Mouse (Mus musculus) heart, embryonic 16.5 days (tissue): ENCODE measurements around the gene Aaed1. TPM values are rescaled to one million over a fixed set of nuclear protein-coding genes. Genes with fewer than 3 reads are reported as not detected.

Experiments used
- ATAC-seq: fragments of 200-750 bp; cut with Nextera tagmentation; replicated peaks from 2 replicates; pipeline ENCODE4 v1.8.0; 2017; ENCODE audit warnings: moderate number of reproducible peaks; ENCODE audit not compliant: insufficient read depth, low FRiP score; ENCODE audit errors: extremely low read depth
- H3K27ac ChIP-seq: fragments of 300-500 bp; sonication (generic); 2 replicates; pipeline ENCODE4 v1.5.1; 2014; ENCODE audit warnings: mild to moderate bottlenecking, low read length, control low read depth, moderate library complexity
- H3K27me3 ChIP-seq: fragments of 300-500 bp; sonication (generic); 2 replicates; pipeline ENCODE4 v1.6.1; 2014; ENCODE audit warnings: low read length, mixed read lengths; ENCODE audit not compliant: control insufficient read depth, insufficient read depth
- H3K36me3 ChIP-seq: fragments of 300-500 bp; sonication (generic); 2 replicates; pipeline ENCODE4 v1.6.1; 2014; ENCODE audit not compliant: control insufficient read depth, insufficient read depth
- H3K4me1 ChIP-seq: fragments of 300-500 bp; sonication (generic); 2 replicates; pipeline ENCODE4 v1.6.1; 2014; ENCODE audit warnings: low read length, mixed read lengths; ENCODE audit not compliant: control insufficient read depth, insufficient read depth
- H3K4me2 ChIP-seq: fragments of 300-500 bp; sonication (generic); 2 replicates; pipeline ENCODE4 v1.6.1; 2014; ENCODE audit warnings: low read depth, mild to moderate bottlenecking, control low read depth, low read length
- H3K4me3 ChIP-seq: fragments of 300-500 bp; sonication (generic); 2 replicates; pipeline ENCODE4 v1.5.1; 2014; ENCODE audit warnings: mild to moderate bottlenecking, control low read depth, low read length
- H3K9ac ChIP-seq: fragments of 300-500 bp; sonication (generic); 2 replicates; pipeline ENCODE4 v1.6.1; 2014; ENCODE audit warnings: low read length, control low read depth
- H3K9me3 ChIP-seq: fragments of 300-500 bp; sonication (generic); replicated peaks from 2 replicates; pipeline ENCODE4 v1.6.1; 2016; ENCODE audit warnings: low read length; ENCODE audit not compliant: control insufficient read depth
- WGBS: fragments of 180-500 bp; shearing (Covaris S2); extraction: QIAGEN DNeasy Blood & Tissue Kit; methylation state at CpG from one replicate; pipeline ENCODE4 v1.1.7; 2014; 5-methylcytosine and 5-hydroxymethylcytosine counted together
- polyA plus RNA-seq: library from polyadenylated mRNA; unstranded; fragments of >200 nt; fragmentation: Nextera tagmentation; extraction: Ambion mirVana; gene quantifications from 2 replicates; pipeline ENCODE4 v1.2.1, GENCODE M21; 2015

Gene Aaed1
- polyA plus RNA-seq, 1 experiment from 2014 or later = 70.4 TPM

GRCm38 (mm10) chr13:64286321-64286720 is 26.2 kb downstream of the Aaed1 start:
- Histone ChIP-seq H3K9ac (no peak overlapping the region), H3K36me3 (peaks cover 9% of the 10 kb centered on the region), H3K27ac (no peak overlapping the region), H3K4me2 (no peak overlapping the region), H3K4me3 (no peak overlapping the region), H3K9me3 (peaks cover 4% of the 10 kb centered on the region), H3K4me1 (no peaks in the 10 kb centered on the region), H3K27me3 (no peaks in the 10 kb centered on the region)
- ATAC-seq = no peak
- 75% methylated on average over 4 of the region's 4 CpGs for WGBS

- no peaks in the 10 kb centered on the region for H3K4me1 ChIP-seq
- H3K36me3 ChIP-seq = peaks cover 8% of the 10 kb centered on the region; the same call in 1 of the 2 replicates
- no peaks in the 10 kb centered on the region for H3K27me3 ChIP-seq
- H3K27ac ChIP-seq = no peak overlapping the region
- H3K4me2 ChIP-seq = no peak overlapping the region
- no peak for ATAC-seq
- no peak overlapping the region for H3K9ac ChIP-seq
- WGBS = 94% methylated on average over 2 of the region's 2 CpGs
- H3K4me3 ChIP-seq = no peak overlapping the region
- peaks cover 4% of the 10 kb centered on the region for H3K9me3 ChIP-seq
Measured at GRCm38 (mm10) chr13:64284676-64285075, 27.8 kb downstream of the Aaed1 start.

GRCm38 (mm10) chr13:64280940-64281339 is 31.6 kb downstream of the Aaed1 start:
- Histone ChIP-seq H3K4me3 (no peak overlapping the region), H3K27me3 (no peaks in the 10 kb centered on the region), H3K36me3 (peaks cover 3% of the 10 kb centered on the region; the same call in 1 of the 2 replicates), H3K4me1 (no peaks in the 10 kb centered on the region), H3K4me2 (no peak overlapping the region), H3K9me3 (peaks cover 4% of the 10 kb centered on the region), H3K27ac (no peak overlapping the region), H3K9ac (no peak overlapping the region)
- WGBS = 77% methylated on average over 5 of the region's 5 CpGs
- no peak for ATAC-seq

- 25% methylated on average over 9 of the region's 9 CpGs for WGBS
- H3K9ac ChIP-seq = peak overlapping the region; percentile 63
- peak overlapping the region; percentile 72 for H3K4me3 ChIP-seq
- H3K27me3 ChIP-seq = no peaks in the 10 kb centered on the region
- H3K36me3 ChIP-seq = no peaks in the 10 kb centered on the region
- ATAC-seq = no peak
- peak overlapping the region; percentile 100 for H3K4me2 ChIP-seq
- no peaks in the 10 kb centered on the region for H3K9me3 ChIP-seq
- H3K4me1 ChIP-seq = peaks cover 7% of the 10 kb centered on the region; the same call in 1 of the 2 replicates
- no peak overlapping the region for H3K27ac ChIP-seq
Measured at GRCm38 (mm10) chr13:64275754-64276127, 36.8 kb downstream of the Aaed1 start.

- Histone ChIP-seq H3K36me3 (no peaks in the 10 kb centered on the region), H3K4me1 (peaks cover 7% of the 10 kb centered on the region; the same call in 1 of the 2 replicates), H3K27me3 (no peaks in the 10 kb centered on the region), H3K4me2 (peak within 1 kb of the TSS; percentile 100), H3K4me3 (peak within 1 kb of the TSS; percentile 72), H3K9ac (peak within 1 kb of the TSS; percentile 63), H3K9me3 (no peaks in the 10 kb centered on the region), H3K27ac (no peak within 1 kb of the TSS)
- ATAC-seq = peak; percentile 86
- WGBS = 1% methylated on average over 57 of the region's 57 CpGs
Measured at GRCm38 (mm10) chr13:64274879-64275753, 37.4 kb downstream of the Aaed1 start, which contains the start of gene Cdc14b. Gene Cdc14b (minus strand): TSS chr13:64275290.

GRCm38 (mm10) chr13:64273891-64274844 is 38.3 kb downstream of the Aaed1 start:
- Histone ChIP-seq H3K36me3 (no peaks in the 10 kb centered on the region), H3K4me2 (peak overlapping the region; percentile 100), H3K27me3 (no peaks in the 10 kb centered on the region), H3K4me3 (peak overlapping the region; percentile 72), H3K9me3 (no peaks in the 10 kb centered on the region), H3K27ac (no peak overlapping the region), H3K9ac (peak overlapping the region; percentile 63), H3K4me1 (peaks cover 7% of the 10 kb centered on the region; the same call in 1 of the 2 replicates)
- peak; percentile 52 for ATAC-seq
- 1% methylated on average over 91 of the region's 95 CpGs for WGBS

GRCm38 (mm10) chr13:64273352-64273751 is 39.2 kb downstream of the Aaed1 start:
- Histone ChIP-seq H3K27me3 (no peaks in the 10 kb centered on the region), H3K36me3 (no peaks in the 10 kb centered on the region), H3K27ac (no peak overlapping the region), H3K9ac (no peak overlapping the region), H3K9me3 (no peaks in the 10 kb centered on the region), H3K4me2 (peak overlapping the region; percentile 100), H3K4me3 (peak overlapping the region; percentile 72; the same call in 1 of the 2 replicates), H3K4me1 (peaks cover 7% of the 10 kb centered on the region; the same call in 1 of the 2 replicates)
- ATAC-seq = no peak
- WGBS = 56% methylated on average over 8 of the region's 8 CpGs

GRCm38 (mm10) chr13:64268384-64268783 is 44.1 kb downstream of the Aaed1 start:
- Histone ChIP-seq H3K4me1 (peaks cover 5% of the 10 kb centered on the region; the same call in 1 of the 2 replicates), H3K27ac (no peak overlapping the region)
- WGBS = 75% methylated on average over 4 of the region's 4 CpGs

More at GRCm38 (mm10) chr13:64268384-64268783, 44.1 kb downstream of the Aaed1 start:
- Histone ChIP-seq H3K9ac (no peak overlapping the region), H3K4me3 (no peak overlapping the region), H3K36me3 (no peaks in the 10 kb centered on the region), H3K9me3 (no peaks in the 10 kb centered on the region), H3K4me2 (no peak overlapping the region), H3K27me3 (no peaks in the 10 kb centered on the region)
- no peak for ATAC-seq
